Mouse (Mus musculus): ENCODE results near the gene Nme8. TPM values are rescaled to one million over a fixed set of nuclear protein-coding genes. Genes with fewer than 3 reads are reported as not detected.
A peak's percentile ranks its signal among the peaks of the same experiment; 100 is the strongest.

The Nme8 gene
- polyA plus RNA-seq, 1 experiment = not detected

DNA sequence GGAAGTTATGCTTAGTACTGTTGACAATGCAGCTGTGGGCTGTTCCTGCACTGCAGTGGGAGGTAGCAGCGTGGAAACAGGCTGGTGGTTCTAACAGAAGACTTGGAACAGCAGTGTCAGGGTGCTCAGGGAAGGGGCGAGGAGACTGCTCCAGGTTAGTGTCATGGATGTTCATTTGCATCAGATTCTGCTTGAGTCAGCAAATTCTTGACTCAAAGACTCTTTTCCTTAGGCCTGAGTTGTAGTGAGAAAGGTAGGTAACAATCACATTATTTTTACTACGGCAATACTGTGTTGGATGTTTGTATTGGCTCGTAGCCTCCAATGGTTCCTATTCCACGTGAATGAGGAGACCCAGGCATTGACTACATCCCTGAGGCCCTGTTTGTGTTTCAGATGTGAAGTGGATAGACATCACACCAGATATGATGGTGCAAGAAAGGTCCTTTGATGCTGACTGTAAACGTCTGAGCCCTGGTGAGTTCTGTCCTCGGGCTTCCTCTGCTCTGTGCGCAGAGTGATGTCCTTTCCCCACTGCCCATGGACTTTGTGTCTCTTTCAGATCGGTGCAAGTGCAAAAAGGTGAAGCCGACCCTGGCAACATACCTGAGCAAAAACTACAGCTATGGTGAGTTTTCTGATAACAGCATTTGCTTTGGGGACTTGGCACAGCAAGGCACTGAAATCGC is 72.8 kb downstream of the Nme8 start:
- no peak for DNase-seq (ENCODE audit: low read depth in 1 of 2, low spot score in 2 of 2)
- 85% methylated on average over 11 of the region's 11 CpGs for WGBS

GRCm38 (mm10) chr13:19623228-19623905 is 74.2 kb downstream of the Nme8 start:
- no peak for DNase-seq (ENCODE audit: low read depth in 1 of 2, low spot score in 2 of 2)
- no peaks in the 10 kb centered on the region for H3K36me3 ChIP-seq (ENCODE audit: control insufficient read depth, insufficient read depth, low read length)
- peaks cover 7% of the 10 kb centered on the region for H3K27me3 ChIP-seq (ENCODE audit: control insufficient read depth, insufficient read depth, low read length)
- WGBS = 33% methylated on average over 30 of the region's 30 CpGs
- no peak for TF ChIP-seq CTCF (IDR thresholded peaks at IDR 0.05; ENCODE audit: extremely low read depth, insufficient read depth, insufficient read length, insufficient replicate concordance)
- no peak for TF ChIP-seq POLR2A (IDR thresholded peaks at IDR 0.05; ENCODE audit: low read depth, low read length)
- no peak overlapping the region for H3K27ac ChIP-seq (ENCODE audit: insufficient read depth, low read length)
- no peaks in the 10 kb centered on the region; the same call in 1 of the 2 replicates for H3K4me1 ChIP-seq (ENCODE audit: control insufficient read depth, insufficient read depth, insufficient read length)
- 0 out of 2 replicates have a peak overlapping the region, but pooled peaks have one; percentile 0 for H3K4me3 ChIP-seq (ENCODE audit: extremely low read depth, insufficient read depth, insufficient read length)

More for the DNA sequence above, 72.8 kb downstream of the Nme8 start:
- H3K27me3 ChIP-seq (ENCODE audit: control insufficient read depth, insufficient read depth, low read length) = 0 out of 2 replicates have a peak, but pooled peaks cover 2% of the 10 kb centered on the region
- H3K4me3 ChIP-seq (ENCODE audit: extremely low read depth, insufficient read depth, insufficient read length) = no peak overlapping the region
- H3K4me1 ChIP-seq (ENCODE audit: control insufficient read depth, insufficient read depth, insufficient read length) = no peaks in the 10 kb centered on the region
- no peak overlapping the region for H3K27ac ChIP-seq (ENCODE audit: insufficient read depth, low read length)
- H3K36me3 ChIP-seq (ENCODE audit: control insufficient read depth, insufficient read depth, low read length) = no peaks in the 10 kb centered on the region
- TF ChIP-seq POLR2A (IDR thresholded peaks at IDR 0.05; ENCODE audit: low read depth, low read length) (no peak), CTCF (IDR thresholded peaks at IDR 0.05; ENCODE audit: extremely low read depth, insufficient read depth, insufficient read length, insufficient replicate concordance) (no peak)

- no peak for DNase-seq (ENCODE audit: low read depth in 1 of 2, low spot score in 2 of 2)
- no peak for TF ChIP-seq CTCF (IDR thresholded peaks at IDR 0.05; ENCODE audit: extremely low read depth, insufficient read depth, insufficient read length, insufficient replicate concordance)
- TF ChIP-seq POLR2A (IDR thresholded peaks at IDR 0.05; ENCODE audit: low read depth, low read length) = no peak
Observed at GRCm38 (mm10) chr13:19622573-19623227, 74.9 kb downstream of the Nme8 start, which contains the start of gene Sfrp4. TSS of gene Sfrp4 (plus strand) at chr13:19623104.

GRCm38 (mm10) chr13:19619216-19619927 is 78.2 kb downstream of the Nme8 start, which contains the start of gene Epdr1:
TSS of gene Epdr1 (minus strand) at chr13:19619927.
- Histone ChIP-seq H3K27me3 (ENCODE audit: control insufficient read depth, insufficient read depth, low read length) (peaks cover 6% of the 10 kb centered on the region), H3K36me3 (ENCODE audit: control insufficient read depth, insufficient read depth, low read length) (no peaks in the 10 kb centered on the region), H3K4me1 (ENCODE audit: control insufficient read depth, insufficient read depth, insufficient read length) (no peaks in the 10 kb centered on the region; the same call in 1 of the 2 replicates), H3K27ac (ENCODE audit: insufficient read depth, low read length) (peak within 1 kb of the TSS; percentile 16; the same call in 1 of the 2 replicates), H3K4me3 (ENCODE audit: extremely low read depth, insufficient read depth, insufficient read length) (peak within 1 kb of the TSS; percentile 47)
- DNase-seq (ENCODE audit: low read depth in 1 of 2, low spot score in 2 of 2) = no peak
- TF ChIP-seq CTCF (IDR thresholded peaks at IDR 0.05; ENCODE audit: extremely low read depth, insufficient read depth, insufficient read length, insufficient replicate concordance) = 0 out of 2 replicates have a peak, but pooled peaks have one; percentile 10
- no peak for TF ChIP-seq POLR2A (IDR thresholded peaks at IDR 0.05; ENCODE audit: low read depth, low read length)
- WGBS = 3% methylated on average over 46 of the region's 46 CpGs

More at GRCm38 (mm10) chr13:19622573-19623227, 74.9 kb downstream of the Nme8 start, which contains the start of gene Sfrp4:
- Histone ChIP-seq H3K36me3 (ENCODE audit: control insufficient read depth, insufficient read depth, low read length) (no peaks in the 10 kb centered on the region), H3K27ac (ENCODE audit: insufficient read depth, low read length) (no peak within 1 kb of the TSS), H3K4me3 (ENCODE audit: extremely low read depth, insufficient read depth, insufficient read length) (peak within 1 kb of the TSS; percentile 0; the same call in 1 of the 2 replicates), H3K4me1 (ENCODE audit: control insufficient read depth, insufficient read depth, insufficient read length) (no peaks in the 10 kb centered on the region; the same call in 1 of the 2 replicates), H3K27me3 (ENCODE audit: control insufficient read depth, insufficient read depth, low read length) (peaks cover 7% of the 10 kb centered on the region)
- WGBS = 7% methylated on average over 25 of the region's 25 CpGs

DNA sequence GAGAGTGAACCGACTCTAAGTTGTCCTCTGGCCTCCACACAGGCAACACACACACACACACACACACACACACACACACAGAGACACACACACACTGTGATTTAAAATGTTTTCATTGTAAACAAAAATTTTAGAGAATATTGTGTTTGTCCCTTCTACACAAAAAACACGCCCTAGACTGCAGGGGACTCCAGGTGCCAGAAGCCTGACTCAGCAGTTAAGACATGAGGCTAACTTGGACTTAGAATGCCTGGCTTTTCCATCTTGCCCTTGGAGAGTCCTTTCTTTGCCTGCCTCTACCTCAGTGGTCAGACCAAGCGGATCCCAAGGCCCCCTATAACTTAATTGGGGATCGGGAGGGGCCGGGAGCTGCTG is 78.8 kb downstream of the Nme8 start:
- WGBS = 30% methylated on average over 5 of the region's 5 CpGs
- Histone ChIP-seq H3K4me1 (ENCODE audit: control insufficient read depth, insufficient read depth, insufficient read length) (no peaks in the 10 kb centered on the region; the same call in 1 of the 2 replicates), H3K27me3 (ENCODE audit: control insufficient read depth, insufficient read depth, low read length) (peaks cover 6% of the 10 kb centered on the region), H3K27ac (ENCODE audit: insufficient read depth, low read length) (peak overlapping the region; percentile 16; the same call in 1 of the 2 replicates), H3K4me3 (ENCODE audit: extremely low read depth, insufficient read depth, insufficient read length) (peak overlapping the region; percentile 47; the same call in 1 of the 2 replicates), H3K36me3 (ENCODE audit: control insufficient read depth, insufficient read depth, low read length) (no peaks in the 10 kb centered on the region)
- no peak for DNase-seq (ENCODE audit: low read depth in 1 of 2, low spot score in 2 of 2)
- TF ChIP-seq CTCF (IDR thresholded peaks at IDR 0.05; ENCODE audit: extremely low read depth, insufficient read depth, insufficient read length, insufficient replicate concordance) (no peak), POLR2A (IDR thresholded peaks at IDR 0.05; ENCODE audit: low read depth, low read length) (no peak)

DNA sequence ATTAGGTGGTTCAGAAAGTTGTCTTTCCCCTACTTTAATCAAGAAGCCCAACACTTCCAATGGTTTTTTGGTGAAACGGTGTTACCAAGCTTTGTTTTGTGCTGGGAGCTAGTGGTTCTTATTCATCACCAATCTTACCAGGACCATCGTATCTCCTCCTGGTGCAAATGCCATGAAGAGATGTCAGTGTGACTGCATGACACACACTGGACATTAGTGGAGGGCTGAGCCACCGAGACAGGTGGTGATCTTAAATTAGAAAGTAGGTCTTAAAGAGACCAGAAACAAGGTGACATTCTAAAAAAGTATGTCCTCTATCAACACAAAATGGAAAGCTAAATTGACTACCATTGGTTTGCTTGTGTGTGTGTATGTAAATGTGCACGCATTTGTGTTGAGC is 79.5 kb downstream of the Nme8 start:
- Histone ChIP-seq H3K27ac (ENCODE audit: insufficient read depth, low read length) (no peak overlapping the region), H3K36me3 (ENCODE audit: control insufficient read depth, insufficient read depth, low read length) (no peaks in the 10 kb centered on the region), H3K4me1 (ENCODE audit: control insufficient read depth, insufficient read depth, insufficient read length) (no peaks in the 10 kb centered on the region; the same call in 1 of the 2 replicates), H3K4me3 (ENCODE audit: extremely low read depth, insufficient read depth, insufficient read length) (no peak overlapping the region), H3K27me3 (ENCODE audit: control insufficient read depth, insufficient read depth, low read length) (peaks cover 6% of the 10 kb centered on the region)
- no peak for DNase-seq (ENCODE audit: low read depth in 1 of 2, low spot score in 2 of 2)
- WGBS = 88% methylated on average over 4 of the region's 4 CpGs
- no peak for TF ChIP-seq POLR2A (IDR thresholded peaks at IDR 0.05; ENCODE audit: low read depth, low read length)
- TF ChIP-seq CTCF (IDR thresholded peaks at IDR 0.05; ENCODE audit: extremely low read depth, insufficient read depth, insufficient read length, insufficient replicate concordance) = no peak

Data from spleen, adult 2 months (tissue).